Mouse (Mus musculus): ENCODE results near the gene Tex35. TPM values are rescaled to one million over a fixed set of nuclear protein-coding genes. Genes with fewer than 3 reads are reported as not detected.

The Tex35 gene
- not detected for total RNA-seq (2023)

DNA sequence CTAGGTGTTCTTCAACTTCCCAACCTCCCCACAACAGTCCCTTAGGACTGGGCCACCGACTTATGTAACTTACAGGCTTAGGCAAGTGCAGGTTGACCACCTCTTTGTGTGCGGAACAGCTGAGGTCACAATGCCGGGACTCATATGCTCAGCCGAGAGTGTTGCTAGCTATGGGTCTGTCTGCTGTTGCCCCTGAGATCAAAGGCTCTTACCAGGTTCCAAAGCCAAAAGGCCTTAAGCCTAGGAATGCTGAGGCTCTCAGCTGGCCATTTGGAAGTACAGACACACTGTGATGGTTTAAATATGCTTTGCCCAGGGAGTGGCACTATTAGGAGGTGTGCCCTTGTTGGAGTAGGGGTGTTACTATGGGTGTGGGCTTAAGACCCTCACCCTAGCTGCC, at the start of gene Tex35:
Tex35 (minus strand) TSS at position 101 of the 400 bp plus-strand sequence.

Other genes starting within 250 kb of the Tex35 start
- 1 to 10 TPM; 5.2 to 8.4 TPM for gene Ralgps2, start 169.1 kb downstream of the Tex35 start, total RNA-seq (2023)